24 mouse cellular contexts compared by ENCODE assay signal in the genomic region with DNA sequence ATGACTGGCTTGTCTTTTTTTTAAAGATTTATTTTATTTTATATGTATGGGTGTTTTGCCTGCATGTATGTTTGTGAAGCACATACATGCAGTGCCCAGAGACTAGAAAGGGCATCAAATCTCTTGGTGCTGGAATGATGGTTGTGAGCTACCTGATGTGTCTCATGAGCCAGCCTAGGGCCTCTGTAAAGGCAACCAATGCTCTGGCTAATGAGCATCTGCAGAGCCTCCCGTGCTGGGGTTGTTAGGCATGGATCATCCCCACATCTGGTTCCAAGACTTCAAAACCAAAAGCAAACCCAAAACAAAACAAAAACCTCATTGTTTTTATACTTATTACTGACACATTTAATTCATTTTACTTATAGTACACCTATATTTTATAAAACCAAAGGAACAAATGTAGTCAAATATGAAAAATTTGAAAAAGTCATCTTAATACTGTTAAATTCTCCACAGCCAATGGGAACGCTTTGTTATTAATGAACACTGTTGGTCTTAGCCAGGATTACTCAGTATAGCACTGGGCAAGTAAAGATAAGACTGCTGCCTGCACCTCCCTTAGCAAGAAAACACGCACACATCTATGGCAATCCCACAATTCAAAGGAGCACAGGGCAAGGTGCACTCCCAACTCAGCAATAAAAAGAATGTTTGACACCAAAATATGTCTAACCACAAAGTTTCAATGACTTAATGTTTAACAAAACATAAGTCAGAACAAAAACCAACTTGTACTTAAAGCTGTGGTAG. TPM values are rescaled to one million over a fixed set of nuclear protein-coding genes. Genes with fewer than 3 reads are reported as not detected.
DNase-seq lines count a peak whose midpoint lies in the region; ATAC-seq and TF ChIP-seq lines count a peak whose summit lies in the region.
"Had no signal": no experiment of that assay in that cellular context is flagged by ENCODE, and none has a peak within 500 bp of the region (broad histone marks: within the 10 kb centered on the region; RNA-seq: fewer than 3 reads in every experiment).

No protein-coding gene starts in this region.

- no peak for TF ChIP-seq POLR2A in kidney, adult 2 months (IDR thresholded peaks at IDR 0.05; ENCODE audit: low read depth, low read length)

- H3K9ac ChIP-seq in liver, embryonic 12.5 days, result no peak overlapping the region
- no peak overlapping the region for H3K9ac ChIP-seq in kidney, embryonic 15.5 days
- H3K9ac ChIP-seq: heart, embryonic 15.5 days; hindbrain, embryonic 14.5 days; limb, embryonic 15.5 days; midbrain, embryonic 12.5 days had no signal

- no peak for TF ChIP-seq CTCF in kidney, adult 2 months (conservative IDR thresholded peaks at IDR 0.05; ENCODE audit: insufficient read depth, insufficient read length, low read depth, low read length)

- H3K27me3 ChIP-seq in kidney, adult 2 months (replicated peaks; ENCODE audit: control insufficient read depth, insufficient read depth, low read length), result no peaks in the 10 kb centered on the region
- H3K27me3 ChIP-seq in liver, embryonic 12.5 days (replicated peaks), result no peaks in the 10 kb centered on the region
- H3K27me3 ChIP-seq in kidney, embryonic 15.5 days, result no peaks in the 10 kb centered on the region
- H3K27me3 ChIP-seq: heart, embryonic 15.5 days; limb, embryonic 15.5 days; midbrain, embryonic 12.5 days had no signal

- H3K4me2 ChIP-seq in liver, embryonic 12.5 days, result peak overlapping the region; percentile 31; the same call in 1 of the 2 replicates
- no peak overlapping the region for H3K4me2 ChIP-seq in kidney, embryonic 15.5 days
- H3K4me2 ChIP-seq: heart, embryonic 15.5 days; hindbrain, embryonic 14.5 days; limb, embryonic 15.5 days; midbrain, embryonic 12.5 days had no signal

- 69% methylated on average over 3 of the region's 3 CpGs for WGBS in kidney, adult 2 months
- 48% methylated on average over 3 of the region's 3 CpGs for WGBS in liver, embryonic 12.5 days (ENCODE audit: insufficient replicate concordance)
- WGBS in kidney, embryonic 15.5 days, result 85% methylated on average over 3 of the region's 3 CpGs

- no peaks in the 10 kb centered on the region; the same call in 1 of the 2 replicates for H3K4me1 ChIP-seq in kidney, adult 2 months (ENCODE audit: control insufficient read depth, insufficient read depth, low read length)
- H3K4me1 ChIP-seq in liver, embryonic 12.5 days, result peaks cover 43% of the 10 kb centered on the region
- H3K4me1 ChIP-seq in kidney, embryonic 15.5 days, result no peaks in the 10 kb centered on the region
- H3K4me1 ChIP-seq: embryonic facial prominence, embryonic 10.5 days; heart, embryonic 15.5 days; limb, embryonic 15.5 days; midbrain, embryonic 12.5 days had no signal

- peak; percentile 22 for DNase-seq in kidney, adult 2 months
- no peak for DNase-seq in kidney, postnatal 36 days
- no peak for DNase-seq in urinary bladder, adult 2 months (ENCODE audit: low spot score)
- DNase-seq in lung, postnatal 25 days (ENCODE audit: low spot score), result no peak
- no peak for DNase-seq in spleen, postnatal 14 days (ENCODE audit: low spot score in 2 of 2)
- DNase-seq: adrenal gland, postnatal 14 days; cerebellum, adult 11 months; cerebellum, adult 9-11 months; gastrocnemius, adult 2 months; heart, postnatal 4 days; layer of hippocampus, adult 9-11 months; right cerebral cortex, postnatal 14 days; thymus, adult 2 months; thymus, postnatal 4 days had no signal

- no peak overlapping the region for H3K4me3 ChIP-seq in kidney, adult 2 months (ENCODE audit: insufficient read depth, low read depth, low read length)
- H3K4me3 ChIP-seq in liver, embryonic 12.5 days, result no peak overlapping the region
- no peak overlapping the region for H3K4me3 ChIP-seq in kidney, embryonic 15.5 days (replicated peaks)
- H3K4me3 ChIP-seq: embryonic facial prominence, embryonic 10.5 days; gastrocnemius, adult 2 months; heart, embryonic 15.5 days; limb, embryonic 15.5 days; midbrain, embryonic 12.5 days had no signal

- no peak overlapping the region for H3K27ac ChIP-seq in kidney, adult 2 months (ENCODE audit: insufficient read depth, low read depth, low read length)
- peak overlapping the region; percentile 83 for H3K27ac ChIP-seq in liver, embryonic 12.5 days
- no peak overlapping the region for H3K27ac ChIP-seq in kidney, embryonic 15.5 days
- H3K27ac ChIP-seq: embryonic facial prominence, embryonic 10.5 days; gastrocnemius, adult 2 months; heart, embryonic 15.5 days; hindbrain, embryonic 14.5 days; limb, embryonic 15.5 days; macrophage; midbrain, embryonic 12.5 days had no signal

- peak; percentile 90 for ATAC-seq in liver, embryonic 12.5 days
- peak; percentile 82 for ATAC-seq in megakaryocyte progenitor cell, adult 5-6 weeks (replicated peaks; ENCODE audit: poor library complexity)
- no peak for ATAC-seq in kidney, embryonic 15.5 days (replicated peaks; ENCODE audit: low FRiP score)
- ATAC-seq: inflammation-experienced regulatory T-cells, adult 6 months had no signal

- peaks cover 5% of the 10 kb centered on the region for H3K36me3 ChIP-seq in kidney, adult 2 months (ENCODE audit: control insufficient read depth, insufficient read depth, low read length)
- peaks cover 55% of the 10 kb centered on the region for H3K36me3 ChIP-seq in liver, embryonic 12.5 days
- H3K36me3 ChIP-seq in kidney, embryonic 15.5 days, result peaks cover 75% of the 10 kb centered on the region

- H3K9me3 ChIP-seq in liver, embryonic 12.5 days (replicated peaks), result no peaks in the 10 kb centered on the region
- H3K9me3 ChIP-seq in kidney, embryonic 15.5 days (replicated peaks), result no peaks in the 10 kb centered on the region
- H3K9me3 ChIP-seq: embryonic facial prominence, embryonic 10.5 days; heart, embryonic 15.5 days; limb, embryonic 15.5 days; midbrain, embryonic 12.5 days had no signal

RNA-seq across cellular contexts. Expression of gene Sec24a, which starts 24.6 kb away (rescaled TPM):
- 14.7 and 14.8 TPM in 2 replicates for polyA plus RNA-seq in kidney, adult 2 months (2012; rRNA removed)
- polyA plus RNA-seq in liver, embryonic 12.5 days (2016; fragmentation: Nextera tagmentation; extraction: Ambion mirVana), result 9.9 and 11.0 TPM in 2 replicates
- 24.6 and 29.6 TPM in 2 replicates for total RNA-seq in megakaryocyte progenitor cell, adult 5-6 weeks (2015)
- 4.9 and 7.5 TPM in 2 replicates for total RNA-seq in megakaryocyte progenitor cell, adult 5-6 weeks (2017)
- 8.5 and 10.6 TPM in 2 replicates for polyA plus RNA-seq in urinary bladder, adult 2 months (2012; rRNA removed)
- 14.3 and 15.3 TPM in 2 replicates for polyA plus RNA-seq in kidney, embryonic 15.5 days (2015; fragmentation: Nextera tagmentation; extraction: Ambion mirVana)

RNA-seq across cellular contexts. Expression of gene Sar1b, which starts 24.7 kb away (rescaled TPM):
- polyA plus RNA-seq in kidney, adult 2 months (2012; rRNA removed), result 47.1 and 62.2 TPM in 2 replicates
- 84.8 and 88.7 TPM in 2 replicates for polyA plus RNA-seq in liver, embryonic 12.5 days (2016; fragmentation: Nextera tagmentation; extraction: Ambion mirVana)
- 123 and 132 TPM in 2 replicates for total RNA-seq in megakaryocyte progenitor cell, adult 5-6 weeks (2015)
- 62.7 and 74.4 TPM in 2 replicates for total RNA-seq in megakaryocyte progenitor cell, adult 5-6 weeks (2017)
- polyA plus RNA-seq in urinary bladder, adult 2 months (2012; rRNA removed), result 98.5 and 124 TPM in 2 replicates
- polyA plus RNA-seq in kidney, embryonic 15.5 days (2015; fragmentation: Nextera tagmentation; extraction: Ambion mirVana), result 111 and 114 TPM in 2 replicates

RNA-seq across cellular contexts. Expression of gene 0610009B22Rik, which starts 50.2 kb away (rescaled TPM):
- 30.5 and 41.0 TPM in 2 replicates for polyA plus RNA-seq in kidney, adult 2 months (2012; rRNA removed)
- polyA plus RNA-seq in liver, embryonic 12.5 days (2016; fragmentation: Nextera tagmentation; extraction: Ambion mirVana), result 46.6 and 50.8 TPM in 2 replicates
- 32.9 and 36.5 TPM in 2 replicates for total RNA-seq in megakaryocyte progenitor cell, adult 5-6 weeks (2015)
- 13.5 and 18.5 TPM in 2 replicates for total RNA-seq in megakaryocyte progenitor cell, adult 5-6 weeks (2017)
- 33.4 and 45.1 TPM in 2 replicates for polyA plus RNA-seq in urinary bladder, adult 2 months (2012; rRNA removed)
- 107 and 118 TPM in 2 replicates for polyA plus RNA-seq in kidney, embryonic 15.5 days (2015; fragmentation: Nextera tagmentation; extraction: Ambion mirVana)
